Mouse (Mus musculus) thymus, postnatal 25 days (tissue): ENCODE results near the gene Eef1a1.
"Not testable (repeated sequence)": the region's sequence is repeated elsewhere in the genome, so short reads cannot be mapped to it uniquely, and the experiment has no call there.

Experiments
- DNase-seq: peaks from one replicate; pipeline ENCODE4 v3.0.0; 2022

Gene Eef1a1

GRCm38 (mm10) chr9:78506722-78507077, 17.7 kb upstream of the Eef1a1 start:
- no peak for DNase-seq

DNA sequence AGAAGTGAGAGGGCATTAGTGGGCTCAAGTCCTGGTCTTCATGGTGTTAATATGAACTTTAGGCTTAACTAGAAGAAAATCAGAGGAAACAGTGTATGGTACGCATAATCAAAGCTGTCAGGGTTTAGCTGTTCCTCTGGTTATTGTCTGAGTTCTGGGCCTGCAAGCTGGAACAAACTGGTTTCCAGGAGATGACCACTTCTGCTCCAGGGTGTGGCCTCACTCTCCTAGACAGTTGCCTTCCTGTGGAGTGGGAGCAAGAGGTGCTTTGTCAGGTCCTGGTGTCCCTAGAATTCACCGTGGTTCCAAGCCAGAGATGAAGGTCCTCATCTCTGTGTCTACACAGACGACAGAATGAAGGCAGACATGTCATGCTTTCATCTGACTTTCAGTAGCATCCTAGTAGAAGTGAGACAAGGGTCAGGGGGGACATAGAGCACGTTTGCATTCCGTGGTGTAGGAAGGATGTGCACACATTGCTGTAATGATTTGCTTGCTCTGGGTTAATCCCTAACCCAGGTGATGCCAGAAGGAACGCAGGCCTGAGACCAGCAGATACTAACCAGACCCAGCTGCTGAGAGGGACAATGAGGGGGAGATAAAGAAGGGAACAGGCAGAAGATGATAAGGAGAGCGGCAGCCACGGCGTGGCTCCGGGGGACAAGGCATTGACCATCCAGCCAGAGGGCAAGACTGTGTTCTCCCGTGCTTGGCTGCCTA, 17.2 kb upstream of the Eef1a1 start:
- DNase-seq, result no peak

GRCm38 (mm10) chr9:78505223-78505622, 16.3 kb upstream of the Eef1a1 start:
- DNase-seq, result no peak

GRCm38 (mm10) chr9:78504679-78505078, 15.7 kb upstream of the Eef1a1 start:
- DNase-seq, result no peak

GRCm38 (mm10) chr9:78504133-78504532, 15.2 kb upstream of the Eef1a1 start:
- no peak for DNase-seq

- no peak for DNase-seq
These were observed 14.5 kb upstream of the Eef1a1 start for GRCm38 (mm10) chr9:78503223-78504079.

- DNase-seq, result no peak
These were observed 12.3 kb upstream of the Eef1a1 start for GRCm38 (mm10) chr9:78501284-78501683.

- no peak for DNase-seq
These were observed 11.4 kb upstream of the Eef1a1 start for GRCm38 (mm10) chr9:78500386-78500785.

GRCm38 (mm10) chr9:78493171-78493570, 4.2 kb upstream of the Eef1a1 start:
- DNase-seq, result no peak

DNA sequence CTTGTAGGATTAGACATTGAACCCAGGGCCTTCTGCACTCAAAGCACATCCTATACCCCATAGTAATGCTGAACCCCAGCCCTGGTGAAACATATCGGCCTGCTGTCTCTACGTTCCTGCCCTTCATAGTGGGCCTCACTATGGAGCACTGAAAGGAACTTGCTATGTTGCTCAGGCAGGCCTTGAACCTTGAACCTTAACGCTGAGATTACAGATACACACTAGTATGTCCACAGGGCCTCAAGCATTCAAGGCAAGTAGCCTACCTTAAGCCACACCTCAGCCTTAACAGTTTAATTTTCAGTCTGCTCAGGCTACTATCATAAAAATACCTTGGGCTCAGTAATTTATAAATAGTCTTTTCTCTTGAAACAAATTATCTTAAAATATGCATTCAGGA, 3.3 kb upstream of the Eef1a1 start:
- no peak for DNase-seq

- DNase-seq, result no peak
These were observed 2.2 kb upstream of the Eef1a1 start for GRCm38 (mm10) chr9:78491169-78491568.

DNA sequence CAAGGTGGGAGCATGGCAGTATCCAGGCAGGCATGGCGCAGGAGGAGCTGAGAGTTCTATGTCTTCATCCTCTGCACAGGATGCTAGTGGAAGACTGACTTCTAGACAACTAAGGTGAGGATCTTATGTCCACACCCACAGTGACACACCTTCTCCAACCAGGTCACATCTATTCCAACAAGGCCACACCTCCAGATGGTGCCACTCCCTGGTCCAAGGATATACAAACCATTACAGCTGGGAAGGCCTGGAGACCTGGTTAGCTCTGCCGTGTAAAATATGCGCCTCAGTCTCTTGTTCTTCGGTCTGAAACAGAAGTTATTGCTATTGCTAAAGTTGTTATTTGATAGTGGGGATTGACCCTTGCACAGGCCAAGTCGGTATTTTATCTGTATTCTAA, 930 bp downstream of the Eef1a1 start:
- DNase-seq, result not testable (repeated sequence)

DNA sequence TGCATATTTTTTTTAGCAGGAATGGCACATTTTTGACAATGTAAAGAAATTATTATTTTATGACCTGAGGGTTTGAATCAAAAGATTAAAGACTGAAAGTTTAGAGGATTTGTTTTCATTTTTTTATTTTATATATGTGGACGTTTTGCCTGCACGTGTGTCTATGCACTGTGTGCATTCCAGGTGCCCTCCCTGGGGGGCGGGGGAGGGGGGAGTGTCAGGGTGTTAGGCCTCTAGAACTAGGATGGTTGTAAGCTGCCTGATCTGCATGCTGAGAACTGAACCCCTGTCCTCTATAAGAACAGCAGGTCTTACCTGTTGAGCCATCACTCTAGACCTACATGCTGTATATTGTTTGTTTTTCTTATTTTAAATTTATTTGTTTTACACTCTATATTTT, 4.3 kb downstream of the Eef1a1 start:
- no peak for DNase-seq

DNA sequence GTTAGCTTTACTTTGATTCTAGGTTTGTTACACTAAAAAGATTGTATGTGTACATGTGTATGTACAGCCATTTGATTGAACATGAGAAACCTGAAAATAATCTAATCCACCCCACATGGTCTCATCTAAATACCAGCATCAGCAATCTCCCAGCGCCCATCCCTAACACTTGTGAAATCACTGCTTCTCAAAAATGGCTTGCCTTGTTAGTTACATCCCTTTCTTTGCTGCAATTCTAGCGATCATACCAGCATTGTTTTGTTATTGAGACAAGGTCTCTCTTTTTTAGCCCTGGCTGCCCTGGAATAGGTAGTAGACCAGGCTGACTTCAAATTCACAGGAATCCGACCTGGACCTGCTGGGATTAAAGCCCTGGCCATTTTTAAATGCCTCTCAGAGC, 6.6 kb downstream of the Eef1a1 start:
- DNase-seq, result no peak

DNA sequence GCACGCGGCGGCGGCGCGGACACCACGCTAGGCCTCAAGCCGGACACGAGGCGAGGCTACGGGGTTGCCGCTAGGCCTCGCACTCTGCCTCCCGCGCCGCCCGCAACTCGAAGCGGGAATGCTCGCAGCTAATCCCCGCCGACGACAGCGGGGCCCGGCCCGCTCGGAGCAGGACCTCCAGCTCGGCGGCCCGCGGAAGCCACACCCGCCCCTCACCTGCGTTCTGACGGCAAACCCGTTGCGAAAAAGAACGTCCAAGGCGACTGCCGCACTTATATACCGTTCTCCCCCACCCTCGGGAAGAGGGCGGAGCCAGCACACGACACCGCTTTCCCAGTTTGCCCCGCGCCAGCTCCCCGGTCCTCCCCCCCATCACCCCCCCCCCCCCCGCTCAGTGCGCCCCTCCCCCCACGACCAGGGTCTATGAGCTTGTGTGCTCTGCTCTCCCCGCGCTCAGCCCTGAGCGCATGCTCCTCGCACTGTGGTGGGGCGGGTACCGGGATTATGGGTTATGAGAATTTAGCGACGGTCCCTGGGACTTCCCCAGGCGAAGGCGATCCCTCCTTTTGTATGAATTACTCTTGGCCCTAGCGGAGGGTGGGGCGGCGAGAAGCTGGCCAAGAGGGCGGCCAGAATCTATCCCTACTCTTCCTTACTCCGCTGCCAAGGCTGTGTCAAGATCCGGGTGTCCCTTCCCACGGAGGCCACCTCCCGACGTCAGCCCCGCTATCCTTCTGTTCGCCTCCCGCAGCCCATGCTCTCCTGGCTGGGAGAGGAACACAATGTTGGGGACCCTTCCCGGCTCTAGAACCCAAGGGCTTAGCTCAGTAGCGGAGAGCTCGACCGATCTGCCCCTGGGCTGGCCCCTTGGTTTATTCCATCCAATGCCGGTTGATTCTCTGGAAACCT, 7.3 kb downstream of the Eef1a1 start:
- DNase-seq, result peak; percentile 97

GRCm38 (mm10) chr9:78480706-78481358, 8.1 kb downstream of the Eef1a1 start:
- DNase-seq, result peak; percentile 77

- DNase-seq, result not testable (repeated sequence)
These were observed 8.7 kb downstream of the Eef1a1 start for GRCm38 (mm10) chr9:78480227-78480626.

GRCm38 (mm10) chr9:78479308-78479707, 9.6 kb downstream of the Eef1a1 start:
- DNase-seq, result not testable (repeated sequence)

GRCm38 (mm10) chr9:78478009-78478605, 10.8 kb downstream of the Eef1a1 start:
- DNase-seq, result not testable (repeated sequence)

- no peak for DNase-seq
These were observed 11.9 kb downstream of the Eef1a1 start for GRCm38 (mm10) chr9:78477021-78477551.

- no peak for DNase-seq
These were observed 12.4 kb downstream of the Eef1a1 start for GRCm38 (mm10) chr9:78476531-78477020.

DNA sequence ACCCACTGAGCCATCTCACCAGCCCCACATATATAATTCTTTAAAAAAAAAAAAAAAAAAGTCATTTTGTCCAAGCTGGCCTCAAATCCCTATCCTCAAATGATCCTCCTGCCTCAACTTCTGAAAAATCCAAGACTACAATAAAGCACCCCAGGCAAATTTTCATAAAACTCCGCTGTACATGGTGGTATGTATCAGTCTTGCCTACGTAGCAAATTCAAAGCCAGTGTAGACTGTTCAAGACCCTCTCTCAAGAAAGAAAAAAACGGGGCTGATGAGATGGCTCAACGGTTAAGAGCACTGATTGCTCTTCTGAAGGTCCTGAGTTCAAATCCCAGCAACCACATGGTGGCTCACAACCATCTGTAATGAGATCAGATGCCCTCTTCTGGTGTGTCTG, 13.1 kb downstream of the Eef1a1 start:
- no peak for DNase-seq
